Mouse (Mus musculus) heart, embryonic 14.5 days (tissue): Measurements from ENCODE around the gene H2-Eb1. TPM values are rescaled to one million over a fixed set of nuclear protein-coding genes. Genes with fewer than 3 reads are reported as not detected.

Experiments used
- ATAC-seq: fragments of 200-750 bp; cut with Nextera tagmentation; 2 replicates; pipeline ENCODE4 v1.8.0; 2017; ENCODE audit warnings: low read depth, moderate TSS enrichment; ENCODE audit not compliant: insufficient number of reproducible peaks, insufficient read depth, low FRiP score
- H3K27ac ChIP-seq, 2 experiments: fragments of 200-500 bp in 1 of 2; fragments of 300-500 bp in 1 of 2; sonication (generic) in 1 of 2; replicated peaks in 1 of 2; 2 replicates each; pipeline ENCODE4 v1.5.1; 2012 to 2014; ENCODE audit warnings: low read depth in 2 of 2, low read length in 2 of 2, control low read depth in 1 of 2, mild to moderate bottlenecking in 1 of 2, mixed read lengths in 1 of 2; ENCODE audit not compliant: control insufficient read depth in 1 of 2, insufficient read depth in 1 of 2
- H3K27me3 ChIP-seq: fragments of 300-500 bp; sonication (generic); 2 replicates; pipeline ENCODE4 v1.6.1; 2014; ENCODE audit warnings: mild to moderate bottlenecking, low read length, control low read depth; ENCODE audit not compliant: control insufficient read depth, insufficient read depth
- H3K36me3 ChIP-seq: fragments of 300-500 bp; sonication (generic); 2 replicates; pipeline ENCODE4 v1.6.1; 2014; ENCODE audit warnings: mild to moderate bottlenecking, control low read depth, low read length, mixed read lengths; ENCODE audit not compliant: control insufficient read depth, insufficient read depth
- H3K4me1 ChIP-seq, 2 experiments: fragments of 200-500 bp in 1 of 2; fragments of 300-500 bp in 1 of 2; sonication (generic) in 1 of 2; 2 replicates each; pipeline ENCODE4 v1.6.1; 2012 to 2014; ENCODE audit warnings: low read length in 2 of 2, control low read depth in 1 of 2, mixed read lengths in 1 of 2; ENCODE audit not compliant: control insufficient read depth in 2 of 2, insufficient read depth in 2 of 2
- H3K4me2 ChIP-seq: fragments of 300-500 bp; sonication (generic); 2 replicates; pipeline ENCODE4 v1.6.1; 2014; ENCODE audit warnings: mild to moderate bottlenecking, low read length
- H3K4me3 ChIP-seq, 2 experiments: fragments of 200-500 bp in 1 of 2; fragments of 300-500 bp in 1 of 2; sonication (generic) in 1 of 2; 2 replicates each; pipeline ENCODE4 v1.5.1; 2012 to 2014; ENCODE audit warnings: low read length in 2 of 2, mild to moderate bottlenecking in 2 of 2, control low read depth in 1 of 2, low read depth in 1 of 2, moderate library complexity in 1 of 2; ENCODE audit not compliant: control insufficient read depth in 1 of 2, insufficient read depth in 1 of 2
- H3K9ac ChIP-seq: fragments of 300-500 bp; sonication (generic); 2 replicates; pipeline ENCODE4 v1.6.1; 2014; ENCODE audit warnings: mild to moderate bottlenecking, low read length
- H3K9me3 ChIP-seq: fragments of 300-500 bp; sonication (generic); 2 replicates; pipeline ENCODE4 v1.6.1; 2016; ENCODE audit warnings: low read length, control low read depth; ENCODE audit not compliant: control insufficient read depth
- WGBS: fragments of 180-500 bp; shearing (Covaris S2); extraction: QIAGEN DNeasy Blood & Tissue Kit; methylation state at CpG from one replicate; pipeline ENCODE4 v1.1.7; 2014; 5-methylcytosine and 5-hydroxymethylcytosine counted together
- polyA plus RNA-seq: library from polyadenylated mRNA; unstranded; fragments of >200 nt; fragmentation: Nextera tagmentation; extraction: Ambion mirVana; gene quantifications from 2 replicates; pipeline ENCODE4 v1.2.1, GENCODE M21; 2014

Gene H2-Eb1
- polyA plus RNA-seq, 1 experiment from 2014 or later: 2.6 TPM

GRCm38 (mm10) chr17:34300071-34300470 is 5.6 kb upstream of the H2-Eb1 start:
- Histone ChIP-seq H3K4me2 (no peak overlapping the region), H3K27me3 (no peaks in the 10 kb centered on the region), H3K9me3 (no peaks in the 10 kb centered on the region), H3K4me3 (no peak overlapping the region), H3K4me1 (peaks cover 2 to 3% of the 10 kb centered on the region in 2 experiments; a peak in 2 of 4 replicates), H3K9ac (no peak overlapping the region), H3K27ac (no peak overlapping the region), H3K36me3 (no peaks in the 10 kb centered on the region)
- WGBS: 91% methylated on average over 8 of the region's 8 CpGs
- ATAC-seq: no peak

GRCm38 (mm10) chr17:34300691-34301566 is 4.7 kb upstream of the H2-Eb1 start:
- no peak overlapping the region for H3K9ac ChIP-seq
- H3K27me3 ChIP-seq: no peaks in the 10 kb centered on the region
- 67% methylated on average over 23 of the region's 23 CpGs for WGBS
- no peaks in the 10 kb centered on the region for H3K36me3 ChIP-seq
- H3K4me1 ChIP-seq: peaks cover under 1 to 3% of the 10 kb centered on the region in 2 experiments; a peak in 2 of 4 replicates
- H3K4me3 ChIP-seq: no peak overlapping the region
- H3K9me3 ChIP-seq: no peaks in the 10 kb centered on the region
- H3K27ac ChIP-seq: no peak overlapping the region
- ATAC-seq: no peak
- H3K4me2 ChIP-seq: no peak overlapping the region

DNA sequence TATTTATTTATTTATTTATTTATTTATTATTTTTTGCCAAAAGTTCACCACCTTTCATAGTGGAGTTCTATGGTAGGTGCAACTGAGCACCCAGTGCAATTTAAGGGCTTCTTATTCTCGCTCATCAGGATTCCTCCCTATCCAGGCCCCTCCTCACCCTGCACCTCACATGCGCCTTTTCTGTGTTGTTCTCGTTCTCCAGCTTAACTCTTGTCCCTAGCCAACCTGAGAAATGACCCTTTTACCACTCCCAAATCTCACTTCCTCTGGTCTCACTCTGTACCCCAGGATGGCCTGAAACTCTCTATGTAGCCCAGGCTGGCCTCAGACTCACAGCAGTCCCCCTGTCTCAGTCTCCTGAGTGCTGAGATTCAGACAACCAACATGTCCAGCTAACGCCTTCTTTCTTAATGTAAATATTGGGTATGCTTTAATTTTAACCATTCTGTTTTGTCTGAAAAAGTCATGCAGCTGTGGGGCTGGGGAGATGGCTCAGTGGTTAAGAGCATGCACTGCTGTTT is 3.9 kb upstream of the H2-Eb1 start:
- no peak for ATAC-seq
- no peak overlapping the region for H3K9ac ChIP-seq
- no peaks in the 10 kb centered on the region for H3K36me3 ChIP-seq
- WGBS: 85% methylated on average over 4 of the region's 4 CpGs
- no peak overlapping the region for H3K4me2 ChIP-seq
- no peak overlapping the region for H3K4me3 ChIP-seq
- H3K27me3 ChIP-seq: no peaks in the 10 kb centered on the region
- H3K4me1 ChIP-seq: no peaks in the 10 kb centered on the region
- H3K27ac ChIP-seq: no peak overlapping the region
- H3K9me3 ChIP-seq: no peaks in the 10 kb centered on the region

DNA sequence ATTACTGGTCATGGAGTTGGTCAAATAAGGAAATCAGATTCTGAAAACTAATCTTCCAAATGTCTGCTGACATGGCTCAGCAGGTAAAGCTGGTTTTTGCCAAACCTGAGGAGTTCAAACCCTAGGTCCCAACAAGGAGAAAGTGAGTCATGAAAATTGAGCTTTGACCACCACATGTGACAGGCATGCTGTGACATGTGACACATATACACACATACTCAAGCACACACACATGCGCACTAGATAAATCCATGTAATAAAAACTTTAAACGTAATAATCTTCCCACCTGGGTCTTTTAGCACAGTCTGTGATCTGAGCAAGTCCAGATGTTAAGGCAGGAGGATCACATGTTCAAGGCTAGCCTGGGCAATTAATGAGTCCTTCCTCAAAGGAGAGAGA is 1.9 kb upstream of the H2-Eb1 start:
- no peaks in the 10 kb centered on the region for H3K9me3 ChIP-seq
- no peak overlapping the region for H3K4me2 ChIP-seq
- H3K4me3 ChIP-seq: no peak overlapping the region
- no peaks in the 10 kb centered on the region for H3K36me3 ChIP-seq
- 83% methylated on average over 2 of the region's 2 CpGs for WGBS
- no peak overlapping the region for H3K27ac ChIP-seq
- no peak for ATAC-seq
- H3K9ac ChIP-seq: no peak overlapping the region
- H3K27me3 ChIP-seq: 0 out of 2 replicates have a peak, but pooled peaks cover 7% of the 10 kb centered on the region
- H3K4me1 ChIP-seq: no peaks in the 10 kb centered on the region

- WGBS: 16% methylated on average over 4 of the region's 4 CpGs
- H3K27ac ChIP-seq: no peak overlapping the region
- 0 out of 4 replicates have a peak, but pooled peaks cover 0 to 3% of the 10 kb centered on the region in 2 experiments for H3K4me1 ChIP-seq
- H3K4me3 ChIP-seq: no peak overlapping the region
- H3K4me2 ChIP-seq: no peak overlapping the region
- H3K27me3 ChIP-seq: 0 out of 2 replicates have a peak, but pooled peaks cover 7% of the 10 kb centered on the region
- no peaks in the 10 kb centered on the region for H3K9me3 ChIP-seq
- no peak overlapping the region for H3K9ac ChIP-seq
- no peaks in the 10 kb centered on the region for H3K36me3 ChIP-seq
- ATAC-seq: no peak
Observed at GRCm38 (mm10) chr17:34304751-34305150, 916 bp upstream of the H2-Eb1 start.

DNA sequence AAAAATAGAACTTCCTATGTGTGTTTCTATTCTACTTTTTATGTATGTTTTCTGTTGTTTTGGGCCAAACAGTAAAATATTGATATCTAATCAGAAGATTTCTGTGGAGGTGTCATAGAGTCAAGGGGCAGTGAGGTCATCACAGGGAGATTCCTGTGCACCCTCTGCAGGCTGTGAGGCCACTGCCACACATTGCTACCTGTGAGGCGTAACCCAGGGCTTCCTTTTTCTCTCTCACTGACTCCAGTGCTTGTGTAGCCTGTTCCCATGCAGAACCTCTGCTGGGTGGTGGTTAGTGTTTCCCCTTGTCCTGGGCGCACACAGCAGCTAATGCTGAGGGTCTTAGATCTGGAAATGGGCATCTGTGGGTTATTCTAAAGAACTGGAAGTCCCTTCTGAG is 740 bp downstream of the H2-Eb1 start:
- Histone ChIP-seq H3K4me2 (no peak overlapping the region), H3K27ac (no peak overlapping the region), H3K36me3 (no peaks in the 10 kb centered on the region), H3K27me3 (0 out of 2 replicates have a peak, but pooled peaks cover 7% of the 10 kb centered on the region), H3K4me3 (no peak overlapping the region), H3K4me1 (peaks cover 3 to 4% of the 10 kb centered on the region in 2 experiments; a peak in 1 of 4 replicates), H3K9me3 (no peaks in the 10 kb centered on the region), H3K9ac (no peak overlapping the region)
- WGBS: 76% methylated on average over 2 of the region's 2 CpGs
- no peak for ATAC-seq

GRCm38 (mm10) chr17:34307216-34307615 is 1.5 kb downstream of the H2-Eb1 start:
- no peak overlapping the region for H3K4me3 ChIP-seq
- no peaks in the 10 kb centered on the region for H3K36me3 ChIP-seq
- no peak overlapping the region for H3K27ac ChIP-seq
- no peak overlapping the region for H3K4me2 ChIP-seq
- H3K9me3 ChIP-seq: no peaks in the 10 kb centered on the region
- H3K9ac ChIP-seq: no peak overlapping the region
- H3K4me1 ChIP-seq: peaks cover 3 to 4% of the 10 kb centered on the region in 2 experiments; a peak in 1 of 4 replicates
- 0 out of 2 replicates have a peak, but pooled peaks cover 7% of the 10 kb centered on the region for H3K27me3 ChIP-seq
- no peak for ATAC-seq
